Mouse (Mus musculus) fibroblast of lung, adult 2 months (primary cell): ENCODE measurements around the gene Lmod2.

Experiments used
- DNase-seq: peaks from one replicate; pipeline ENCODE4 v3.0.0-alpha.2; 2011; ENCODE audit warnings: low read depth

Gene Lmod2

GRCm38 (mm10) chr6:24642161-24642560, 44.6 kb downstream of the Lmod2 start:
- DNase-seq, result no peak

DNA sequence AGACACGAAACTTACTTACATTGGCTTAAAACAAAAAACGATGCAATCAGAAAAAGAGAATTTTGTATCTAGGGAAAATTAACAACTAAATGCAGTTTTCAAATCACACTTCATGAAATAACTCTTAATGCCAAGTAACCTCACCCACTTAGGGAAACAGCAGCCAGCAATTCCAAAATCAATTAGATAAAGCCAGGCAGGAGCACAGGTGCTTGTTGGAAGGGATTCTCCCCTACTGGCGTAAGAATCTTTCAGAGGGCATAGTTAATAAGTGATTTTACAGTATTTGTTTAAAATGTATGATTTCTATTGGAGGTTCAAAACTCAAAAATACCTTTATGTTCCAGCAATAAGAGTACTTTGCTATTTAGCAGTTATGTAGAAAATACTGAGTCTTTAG, 45.4 kb downstream of the Lmod2 start:
- no peak for DNase-seq

- DNase-seq, result no peak
Observed at GRCm38 (mm10) chr6:24645346-24646053, 47.9 kb downstream of the Lmod2 start.

- no peak for DNase-seq
Observed at GRCm38 (mm10) chr6:24647103-24647691, 49.6 kb downstream of the Lmod2 start.

DNA sequence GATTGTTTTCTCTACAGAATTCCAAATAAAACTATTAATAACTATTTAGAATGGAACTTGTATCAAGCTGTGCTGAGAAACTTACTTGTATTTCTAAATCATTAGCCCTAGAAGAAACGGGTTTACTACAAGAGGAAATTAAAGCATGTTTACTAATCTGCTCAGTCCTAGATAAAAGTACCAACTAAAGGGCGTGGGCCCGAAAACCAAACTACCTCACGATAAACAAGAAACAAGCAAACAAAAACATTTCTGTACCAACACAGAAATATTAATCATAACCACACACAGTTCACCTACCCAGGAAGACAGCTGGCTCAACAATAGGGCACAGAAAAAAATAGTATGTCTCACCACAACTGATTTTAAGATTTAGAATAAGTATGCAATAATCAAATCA, 50.8 kb downstream of the Lmod2 start:
- no peak for DNase-seq

GRCm38 (mm10) chr6:24650719-24651118, 53.2 kb downstream of the Lmod2 start:
- DNase-seq, result no peak

- DNase-seq, result no peak
Observed at GRCm38 (mm10) chr6:24651538-24651937, 54.0 kb downstream of the Lmod2 start.
